Mouse (Mus musculus) spleen, postnatal 0 days (tissue): ENCODE results near the gene Dpy19l1. TPM values are rescaled to one million over a fixed set of nuclear protein-coding genes. Genes with fewer than 3 reads are reported as not detected.

Experiments
- polyA plus RNA-seq: library from polyadenylated mRNA; unstranded; fragments of >200 nt; fragmentation: Nextera tagmentation; extraction: Ambion mirVana; gene quantifications from 2 replicates; pipeline ENCODE4 v1.2.1, GENCODE M21; 2015

Dpy19l1 gene
- 22.2 and 22.7 TPM in 2 replicates for polyA plus RNA-seq

GRCm38 (mm10) chr9:24503067-24503857, at the start of gene Dpy19l1:
TSS of gene Dpy19l1 (minus strand) at chr9:24503140.

Other genes starting within 250 kb of the Dpy19l1 start
- gene Cypt4, start 122.1 kb upstream of the Dpy19l1 start, polyA plus RNA-seq, result not detected in 2 replicates
- gene Dpy19l2, start 193.2 kb upstream of the Dpy19l1 start, polyA plus RNA-seq, result 0.04 and 0.12 TPM in 2 replicates